Comparison of ENCODE assay signal across 28 mouse cellular contexts in genomic region chr7:55861175-55861574, GRCm38 (mm10). TPM values are rescaled to one million over a fixed set of nuclear protein-coding genes. Genes with fewer than 3 reads are reported as not detected.
A peak's percentile ranks its signal among the peaks of the same experiment; 100 is the strongest.
DNase-seq lines count a peak whose midpoint lies in the region; ATAC-seq and TF ChIP-seq lines count a peak whose summit lies in the region.
"Had no signal": no experiment of that assay in that cellular context is flagged by ENCODE, and none has a peak within 500 bp of the region (broad histone marks: within the 10 kb centered on the region; RNA-seq: fewer than 3 reads in every experiment).

No protein-coding gene starts in this region.

- POLR2A ChIA-PET in Patski (lab: Charles Lee): no interaction called here

- no peak for TF ChIP-seq CTCF in Patski (IDR thresholded peaks at IDR 0.05)

- no peak for TF ChIP-seq POLR2A in myocyte (IDR thresholded peaks at IDR 0.05; ENCODE audit: insufficient read length, low read depth)

- no peaks in the 10 kb centered on the region for H3K27me3 ChIP-seq in Patski
- H3K27me3 ChIP-seq in myocyte (ENCODE audit: control insufficient read depth, insufficient read depth, insufficient read length): no peaks in the 10 kb centered on the region
- H3K27me3 ChIP-seq: CH12.LX; embryonic facial prominence, embryonic 13.5 days; forebrain, embryonic 12.5 days; heart, embryonic 13.5 days had no signal

- CTCF ChIA-PET in Patski (lab: Charles Lee): no interaction called here

- in situ Hi-C loops in Patski (cut with MboI; ENCODE audit: low pct_unique_long_range_greater_than_20kb): no loop called here

- peaks cover 92% of the 10 kb centered on the region for H3K79me2 ChIP-seq in myocyte (ENCODE audit: control insufficient read depth, insufficient read depth)

- ATAC-seq in Patski: peak; percentile 71
- ATAC-seq: forebrain, embryonic 16.5 days; hindbrain, postnatal 0 days; inflammation-experienced regulatory T-cells, adult 6 months; intestine, embryonic 16.5 days had no signal

- H3ac ChIP-seq in myocyte (ENCODE audit: control insufficient read depth, insufficient read length): no peak overlapping the region

- H3K4me3 ChIP-seq in myocyte: no peak overlapping the region
- H3K4me3 ChIP-seq: embryonic facial prominence, embryonic 13.5 days; forebrain, embryonic 12.5 days; heart, adult 2 months; heart, embryonic 10.5 days; heart, embryonic 13.5 days had no signal

- DNase-seq in adrenal gland, adult 2 months: peak; percentile 25
- no peak for DNase-seq in adrenal gland, adult 18-20 months (ENCODE audit: low spot score in 2 of 2)
- DNase-seq in 3T3-L1 (ENCODE audit: low read depth, low spot score): peak; percentile 77
- no peak for DNase-seq in Patski (ENCODE audit: low read depth, low spot score)
- DNase-seq in thymus, postnatal 4 days: no peak
- no peak for DNase-seq in embryo, embryonic 11 days
- DNase-seq: adrenal gland, adult 8-10 months; adrenal gland, postnatal 25 days; B cell, adult 2 months; cerebellum, adult 11-12 months; cerebellum, adult 8-10 months; cerebellum, postnatal 10 days; gastrocnemius, postnatal 10 days; gastrocnemius, postnatal 36 days; heart, adult 2 months; heart, postnatal 14 days; heart, postnatal 4 days had no signal

- H3K4me2 ChIP-seq in myocyte (ENCODE audit: low read depth): peak overlapping the region; percentile 0
- H3K4me2 ChIP-seq: embryonic facial prominence, embryonic 13.5 days; forebrain, embryonic 12.5 days; heart, embryonic 13.5 days; hindbrain, embryonic 14.5 days had no signal

- H3K36me3 ChIP-seq in myocyte (ENCODE audit: control insufficient read depth, insufficient read depth): no peaks in the 10 kb centered on the region
- H3K36me3 ChIP-seq: forebrain, embryonic 12.5 days had no signal

TF ChIP-seq in myocyte, 11 proteins besides CTCF, POLR2A, EP300 and RAD21:
- TF ChIP-seq E2F4 (IDR thresholded peaks at IDR 0.05; ENCODE audit: insufficient read depth): no peak
- TF ChIP-seq SRF (IDR thresholded peaks at IDR 0.05; ENCODE audit: control insufficient read depth, insufficient read length, low read depth): no peak
- TF ChIP-seq CEBPB (IDR thresholded peaks at IDR 0.05; ENCODE audit: insufficient read depth, poor library complexity, severe bottlenecking): no peak
- TF ChIP-seq TCF3 (IDR thresholded peaks at IDR 0.05; ENCODE audit: insufficient read length, low read depth): no peak
- no peak for TF ChIP-seq TCF12 (IDR thresholded peaks at IDR 0.05; ENCODE audit: insufficient read depth, poor library complexity, severe bottlenecking)
- no peak for TF ChIP-seq MYOG (IDR thresholded peaks at IDR 0.05; ENCODE audit: control insufficient read depth in 1 of 3, insufficient read depth in 1 of 3, insufficient read length in 2 of 3, low read depth in 2 of 3)
- no peak for TF ChIP-seq MAX (IDR thresholded peaks at IDR 0.05; ENCODE audit: low read depth)
- no peak for TF ChIP-seq USF1 (IDR thresholded peaks at IDR 0.05; ENCODE audit: low read depth)
- TF ChIP-seq REST (IDR thresholded peaks at IDR 0.05; ENCODE audit: insufficient read depth, insufficient read length): no peak
- TF ChIP-seq MYOD1 (IDR thresholded peaks at IDR 0.05; ENCODE audit: control insufficient read depth in 1 of 3, insufficient read length in 2 of 3, low read depth in 2 of 3): no peak
- TF ChIP-seq POLR2AphosphoS2 (IDR thresholded peaks at IDR 0.05; ENCODE audit: insufficient read length, low read depth): no peak

RNA-seq across cellular contexts. Expression of gene Cyfip1, which starts 19.6 kb away (rescaled TPM):
- 10 to 100 TPM; 76.4 to 79.0 TPM for total RNA-seq in adrenal gland, adult 2 months (2021)
- 26.2 and 40.1 TPM in 2 replicates for polyA plus RNA-seq in adrenal gland, adult 2 months (2012; rRNA removed)
- 10 to 100 TPM; 53.8 to 69.4 TPM for total RNA-seq in adrenal gland, adult 18-20 months (2021)
- 81.0 TPM for polyA plus RNA-seq in Patski (2021)
- 53.0 TPM for polyA plus RNA-seq in myocyte (2012; fragmentation: generic; extraction: Trizol)

Comparison
In these comparisons a context has a peak if more than half of its experiments do, and no peak if none do; other contexts are left out.
1. DNase-seq: peak in adrenal gland, adult 2 months (single experiment) and 3T3-L1 (single experiment); none in adrenal gland, adult 18-20 months (0 of 2), Patski (single experiment), thymus, postnatal 4 days (single experiment) and embryo, embryonic 11 days (single experiment).